Mouse (Mus musculus): ENCODE measurements around the gene Kcna1.

Kcna1 gene

GRCm38 (mm10) chr6:126646381-126646780 lies at the start of gene Kcna1:
Kcna1 (minus strand) TSS chr6:126646384.
- DNase-seq (ENCODE audit: low read depth, low spot score): no peak

DNA sequence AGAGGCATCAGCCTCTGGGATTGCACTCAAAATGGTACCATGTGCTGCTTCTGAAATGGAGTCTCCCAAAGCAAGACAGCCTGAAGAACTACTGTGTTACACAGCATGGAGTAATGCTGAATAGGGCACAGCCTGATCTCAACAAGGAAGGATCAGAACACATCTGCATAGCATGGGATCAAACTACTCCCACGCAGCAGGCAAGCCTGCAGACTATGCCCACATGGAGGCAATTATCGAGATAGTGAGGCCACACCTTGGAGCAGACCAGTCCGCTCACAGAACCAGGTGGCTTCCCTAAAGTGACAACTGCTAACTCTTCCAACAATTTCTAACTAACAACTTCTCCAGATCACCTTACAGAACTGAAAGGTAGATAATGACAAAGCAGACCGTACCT lies 40.9 kb upstream of the Kcna1 start:
- no peak for DNase-seq (ENCODE audit: low read depth, low spot score)

DNA sequence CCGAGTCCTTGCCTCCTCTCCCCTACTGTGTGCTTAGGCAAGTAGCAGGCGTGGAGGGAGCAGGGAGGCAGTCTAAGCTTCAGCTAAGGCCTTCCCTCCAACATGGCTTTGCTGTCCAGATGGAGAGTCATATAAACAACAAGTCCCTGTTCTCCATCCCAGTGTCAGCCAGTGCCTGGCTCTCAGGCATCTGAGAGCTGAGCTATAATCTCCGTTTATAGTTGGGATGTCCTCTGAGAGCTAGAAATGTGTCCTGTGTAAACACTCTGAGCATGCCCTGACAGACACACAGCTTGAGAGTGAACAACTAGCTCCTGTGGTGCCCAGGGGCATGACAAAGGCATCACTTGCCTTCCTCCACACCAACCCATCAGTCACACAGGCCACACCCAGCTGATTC lies 39.0 kb upstream of the Kcna1 start:
- DNase-seq (ENCODE audit: low read depth, low spot score): no peak

DNA sequence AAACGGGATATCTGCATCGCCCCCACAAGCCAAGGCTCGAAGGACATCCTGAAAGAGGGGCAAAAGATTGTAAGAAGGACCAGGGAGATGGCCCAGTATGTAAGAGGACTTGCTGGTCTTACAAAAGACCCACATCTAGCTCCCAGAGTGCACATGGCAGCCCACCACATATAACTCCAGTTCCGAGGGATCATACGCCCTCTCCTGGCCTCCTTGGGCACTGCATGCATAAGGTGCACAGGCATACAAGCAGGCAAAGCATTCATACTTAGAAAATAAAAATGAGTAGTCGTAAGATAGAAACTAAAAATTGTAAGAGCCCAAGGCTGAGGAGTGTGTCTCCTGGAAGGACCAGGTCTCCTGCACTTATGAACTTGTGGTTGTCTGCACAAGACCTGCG lies 32.8 kb upstream of the Kcna1 start:
- DNase-seq (ENCODE audit: low read depth, low spot score): no peak

- DNase-seq (ENCODE audit: low read depth, low spot score): no peak
Observed at GRCm38 (mm10) chr6:126667001-126667400, 20.8 kb upstream of the Kcna1 start.

DNA sequence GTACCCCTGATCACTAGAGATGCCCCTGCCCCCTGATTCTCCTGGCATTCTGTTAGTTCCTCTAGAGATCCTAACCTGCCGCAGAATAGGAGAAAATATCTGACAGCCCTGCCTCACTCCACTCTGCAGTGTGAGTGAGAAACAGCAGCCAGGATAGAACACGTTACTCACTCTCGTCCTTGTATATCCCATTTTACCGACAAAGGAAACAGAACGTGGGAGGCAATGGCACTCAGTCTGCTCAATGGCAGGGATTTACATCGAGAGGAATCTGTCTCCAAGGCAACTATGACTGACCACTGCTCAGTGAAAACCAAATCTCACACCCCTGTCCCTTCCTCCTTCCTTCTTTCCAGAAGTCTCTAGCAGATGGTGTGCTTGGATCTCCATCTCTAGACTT lies 19.9 kb upstream of the Kcna1 start:
- no peak for DNase-seq (ENCODE audit: low read depth, low spot score)

DNA sequence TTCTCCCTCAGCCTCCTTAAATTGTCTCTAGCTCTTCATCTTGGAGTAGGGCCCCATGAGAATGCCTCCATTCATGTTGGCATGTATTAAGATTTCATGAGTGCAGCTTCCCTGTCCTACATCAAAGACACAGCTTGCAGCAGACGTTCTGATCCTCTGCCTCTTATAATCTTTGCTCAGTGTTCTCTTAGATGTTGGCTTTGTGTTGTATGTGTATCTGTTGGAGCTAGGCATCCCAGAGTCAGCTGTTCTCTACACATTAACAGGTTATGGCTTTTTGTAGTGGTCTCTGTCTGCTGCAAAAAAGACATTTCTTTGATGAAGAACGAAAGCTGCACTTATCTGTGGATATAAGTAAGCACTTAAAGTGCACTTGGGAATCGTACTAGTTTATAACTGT lies 18.4 kb upstream of the Kcna1 start:
- DNase-seq (ENCODE audit: low read depth, low spot score): no peak

- DNase-seq (ENCODE audit: low read depth, low spot score): no peak
Observed at GRCm38 (mm10) chr6:126657646-126658394, 11.6 kb upstream of the Kcna1 start.

GRCm38 (mm10) chr6:126653561-126653960 lies 7.4 kb upstream of the Kcna1 start:
- DNase-seq (ENCODE audit: low read depth, low spot score): no peak

DNA sequence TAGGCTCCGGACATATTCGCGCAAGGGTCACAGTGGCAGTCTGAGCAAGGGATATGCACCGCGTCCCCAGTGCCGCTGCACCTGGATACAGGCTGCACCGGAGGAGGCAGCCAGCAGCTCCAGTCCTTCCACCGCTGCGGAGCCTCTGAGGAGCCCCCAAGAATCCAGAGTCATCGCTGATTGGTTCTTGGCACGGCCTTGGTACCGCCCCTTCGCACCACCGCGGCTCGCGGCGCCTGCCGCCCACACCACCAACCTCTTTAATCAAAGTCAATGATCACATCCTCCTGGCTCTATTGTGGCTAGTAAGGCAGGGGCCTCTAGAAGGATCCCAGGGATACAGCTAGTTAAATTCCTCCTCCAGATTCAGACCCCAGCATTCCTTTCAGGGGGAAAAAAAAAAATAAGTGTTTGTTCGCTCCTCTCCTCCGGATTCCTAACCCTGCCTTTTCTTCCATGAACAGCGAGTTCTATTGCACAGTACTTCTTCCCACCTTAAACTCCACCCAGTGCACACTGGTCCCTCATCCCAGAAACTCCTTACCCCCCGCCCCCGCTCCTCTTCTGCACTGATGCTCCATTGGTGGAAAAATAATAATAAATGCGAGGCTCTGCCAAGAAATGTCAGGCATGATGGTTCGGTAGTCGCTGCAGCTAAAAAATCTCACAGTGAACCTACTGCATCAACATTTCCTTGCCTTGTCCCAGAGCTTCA lies 383 bp downstream of the Kcna1 start:
- DNase-seq (ENCODE audit: low read depth, low spot score): peak; percentile 52

DNA sequence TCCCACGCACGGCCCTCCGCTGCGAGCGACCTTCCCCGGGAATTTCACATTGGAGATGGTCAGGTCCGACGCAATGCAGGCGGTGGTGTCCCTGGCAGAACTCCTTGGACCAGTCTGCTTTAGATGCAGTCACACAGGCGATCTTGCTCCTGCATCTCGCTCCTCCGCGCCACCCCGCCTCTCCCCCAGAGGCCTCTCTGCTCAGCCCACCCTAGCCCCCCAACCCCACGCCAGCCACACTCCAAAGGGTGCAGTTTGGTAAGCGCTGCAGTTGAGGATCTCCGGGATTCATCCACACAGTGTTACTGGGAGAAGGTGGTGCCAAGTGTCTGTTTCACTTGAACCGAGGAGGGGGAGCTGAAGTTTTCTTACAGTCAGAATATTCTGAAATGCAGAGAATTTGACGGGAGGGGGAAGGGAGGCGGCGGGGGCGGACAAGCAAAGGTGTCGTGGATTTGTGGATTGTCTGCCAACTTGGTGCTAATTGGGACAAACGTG lies 1.1 kb downstream of the Kcna1 start:
- DNase-seq (ENCODE audit: low read depth, low spot score): no peak

DNA sequence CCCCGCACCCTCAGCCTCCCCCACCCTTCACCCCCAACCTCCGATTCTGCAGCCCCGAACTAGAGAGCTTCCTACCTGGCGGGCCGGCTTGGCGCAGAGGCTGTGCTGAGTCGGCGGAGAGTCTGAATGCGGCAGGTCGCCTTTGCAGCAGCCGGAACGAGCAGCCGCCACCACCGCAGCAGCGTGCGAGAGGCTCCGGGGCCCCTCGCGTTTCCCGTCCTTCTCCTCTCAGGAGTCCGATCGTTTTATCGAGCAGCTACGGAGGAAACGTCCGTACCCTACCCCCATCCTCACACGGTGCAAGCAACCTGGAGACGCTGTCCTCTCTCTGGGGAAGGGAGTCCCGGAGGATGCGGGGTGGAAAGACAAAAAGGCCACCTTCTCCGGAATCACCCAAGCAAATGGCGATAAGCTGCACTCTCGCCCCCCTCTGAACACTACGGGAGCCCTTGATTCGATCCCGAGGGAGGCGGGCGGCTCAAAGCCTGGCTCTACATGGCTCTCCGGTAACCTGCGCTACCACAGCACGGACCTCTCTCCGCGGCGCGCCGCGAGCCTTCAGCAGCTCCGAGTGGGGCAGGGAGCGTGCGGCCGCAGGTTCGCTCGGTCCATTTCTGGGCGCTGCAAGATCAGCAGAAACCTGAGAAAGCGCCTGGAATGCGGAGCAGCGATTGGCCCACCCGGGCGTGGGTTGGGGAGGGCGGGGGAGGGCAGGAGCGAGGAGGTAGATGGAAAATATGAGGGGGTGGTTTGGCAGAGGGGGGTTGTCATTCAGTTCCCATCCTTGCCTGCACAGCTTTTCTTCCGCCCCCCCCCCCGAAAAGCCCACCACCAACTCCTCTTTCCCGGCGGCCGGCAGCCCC lies 1.8 kb downstream of the Kcna1 start:
- no peak for DNase-seq (ENCODE audit: low read depth, low spot score)

DNA sequence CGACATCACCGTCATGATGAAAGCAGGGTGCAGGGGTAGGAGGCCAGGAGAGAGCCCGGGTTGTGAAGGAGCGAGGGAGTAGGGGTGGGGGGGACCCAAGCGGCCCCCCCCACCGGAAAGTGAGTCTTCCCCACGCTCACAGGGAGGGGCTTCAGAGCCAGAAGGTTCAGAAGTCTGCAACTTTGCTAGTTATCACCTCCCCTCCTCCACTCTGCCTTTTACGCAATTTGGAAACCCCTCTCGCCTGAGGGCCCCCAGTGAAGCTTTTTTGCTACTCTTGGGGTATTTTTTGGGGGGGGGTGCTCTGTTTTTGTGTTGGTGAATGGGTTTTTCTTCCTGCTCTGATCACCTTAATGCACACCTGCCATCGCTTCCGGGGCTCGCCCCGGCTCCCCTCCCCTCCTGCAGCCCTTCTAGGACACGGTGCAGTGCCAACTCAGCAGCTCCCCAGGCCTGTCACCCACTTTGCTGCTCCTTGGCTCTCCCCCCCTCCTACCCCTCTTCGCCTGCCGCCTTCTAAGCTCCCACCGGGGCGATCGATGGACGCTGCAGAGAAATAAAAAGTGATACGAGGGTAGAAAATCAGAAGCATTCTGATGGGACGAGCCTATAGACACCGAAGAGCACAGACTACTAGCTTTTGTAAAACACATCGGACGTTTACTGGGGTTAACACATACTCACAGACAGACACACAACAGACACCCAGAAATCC lies 2.7 kb downstream of the Kcna1 start:
- DNase-seq (ENCODE audit: low read depth, low spot score): no peak

GRCm38 (mm10) chr6:126642856-126643321 lies 3.3 kb downstream of the Kcna1 start:
- no peak for DNase-seq (ENCODE audit: low read depth, low spot score)

DNA sequence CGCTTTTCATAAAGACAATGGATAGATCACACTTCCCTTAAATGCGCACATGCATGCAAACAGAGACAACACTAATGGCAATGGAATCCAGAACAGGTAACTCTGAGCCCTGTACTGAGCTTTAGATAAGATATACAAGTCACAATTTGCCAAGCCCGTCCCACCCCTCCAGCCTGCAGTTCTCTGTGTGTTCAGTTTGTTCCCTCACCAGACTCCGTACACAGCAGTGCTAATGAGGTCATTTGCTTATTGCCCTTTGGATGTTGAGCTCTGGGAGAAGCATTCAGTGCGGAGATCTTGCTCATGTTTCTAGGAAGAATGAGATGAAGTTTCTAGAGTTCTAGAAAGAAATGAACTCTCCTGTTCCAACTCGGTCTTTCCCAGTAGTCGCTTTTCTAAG lies 17.7 kb downstream of the Kcna1 start:
- no peak for DNase-seq (ENCODE audit: low read depth, low spot score)

GRCm38 (mm10) chr6:126618455-126618854 lies 27.7 kb downstream of the Kcna1 start:
- no peak for DNase-seq (ENCODE audit: low read depth, low spot score)

- DNase-seq (ENCODE audit: low read depth, low spot score): no peak
Observed at GRCm38 (mm10) chr6:126610746-126611145, 35.4 kb downstream of the Kcna1 start.

- DNase-seq (ENCODE audit: low read depth, low spot score): no peak
Observed at GRCm38 (mm10) chr6:126609193-126609947, 36.8 kb downstream of the Kcna1 start.

DNA sequence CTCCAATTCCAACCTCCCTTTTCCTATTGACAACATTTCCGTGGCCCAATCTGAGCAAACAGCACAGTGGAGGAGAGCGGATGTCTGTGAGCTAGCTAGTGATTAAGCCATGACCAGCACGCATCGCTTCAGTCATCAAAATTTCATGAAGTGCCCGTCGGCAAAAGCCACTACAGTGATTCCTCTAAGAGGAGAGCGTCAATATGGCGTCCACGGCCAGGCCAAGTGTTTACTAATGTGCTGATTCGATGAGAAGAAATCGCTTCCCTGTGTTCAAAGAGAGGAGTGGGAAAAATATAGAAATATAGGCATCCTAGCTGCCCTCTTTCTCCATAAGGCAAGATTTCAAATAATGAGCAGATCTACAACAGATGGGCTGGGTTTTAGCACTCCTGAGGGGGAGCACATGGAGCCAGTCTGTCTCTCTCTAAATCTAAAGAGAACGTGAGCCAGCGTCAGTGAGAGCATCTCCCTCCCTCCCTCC lies 44.3 kb downstream of the Kcna1 start:
- DNase-seq (ENCODE audit: low read depth, low spot score): peak; percentile 59

- no peak for DNase-seq (ENCODE audit: low read depth, low spot score)
Observed at GRCm38 (mm10) chr6:126599201-126599995, 46.8 kb downstream of the Kcna1 start.

All from brain, embryonic 18.5 days (tissue).